Mouse (Mus musculus) neural tube, embryonic 10.5 days (tissue): ENCODE data around the gene Elovl6.

Source experiments
- DNase-seq: peaks from one replicate; pipeline ENCODE4 v3.0.0-alpha.2; 2017; ENCODE audit warnings: low spot score; ENCODE audit errors: extremely low spot score

Gene Elovl6

GRCm38 (mm10) chr3:129532180-129532864, at the start of gene Elovl6:
Gene Elovl6, plus strand, starts transcription at chr3:129532355.
- DNase-seq: peak; percentile 88

GRCm38 (mm10) chr3:129488774-129489173, 43.4 kb upstream of the Elovl6 start:
- no peak for DNase-seq

GRCm38 (mm10) chr3:129494123-129494522, 38.0 kb upstream of the Elovl6 start:
- no peak for DNase-seq

- DNase-seq: no peak
Measured at GRCm38 (mm10) chr3:129494731-129495130, 37.4 kb upstream of the Elovl6 start.

GRCm38 (mm10) chr3:129503781-129504180, 28.4 kb upstream of the Elovl6 start:
- DNase-seq: no peak

GRCm38 (mm10) chr3:129504928-129505327, 27.2 kb upstream of the Elovl6 start:
- DNase-seq: no peak

- DNase-seq: no peak
Measured at GRCm38 (mm10) chr3:129507736-129508135, 24.4 kb upstream of the Elovl6 start.

- DNase-seq: no peak
Measured at GRCm38 (mm10) chr3:129508571-129508970, 23.6 kb upstream of the Elovl6 start.

- DNase-seq: no peak
Measured at GRCm38 (mm10) chr3:129509725-129510124, 22.4 kb upstream of the Elovl6 start.

GRCm38 (mm10) chr3:129515863-129516436, 16.2 kb upstream of the Elovl6 start:
- no peak for DNase-seq

- DNase-seq: no peak
Measured at GRCm38 (mm10) chr3:129520499-129520898, 11.7 kb upstream of the Elovl6 start.

GRCm38 (mm10) chr3:129523456-129524143, 8.6 kb upstream of the Elovl6 start:
- DNase-seq: no peak

GRCm38 (mm10) chr3:129527046-129527445, 5.1 kb upstream of the Elovl6 start:
- DNase-seq: no peak

- DNase-seq: no peak
Measured at GRCm38 (mm10) chr3:129529311-129529710, 2.8 kb upstream of the Elovl6 start.

GRCm38 (mm10) chr3:129530461-129530860, 1.7 kb upstream of the Elovl6 start:
- DNase-seq: no peak

- peak; percentile 73 for DNase-seq
Measured at GRCm38 (mm10) chr3:129532865-129533742, 949 bp downstream of the Elovl6 start.

- peak; percentile 85 for DNase-seq
Measured at GRCm38 (mm10) chr3:129533743-129534530, 1.8 kb downstream of the Elovl6 start.

GRCm38 (mm10) chr3:129535444-129535843, 3.3 kb downstream of the Elovl6 start:
- peak; percentile 22 for DNase-seq

GRCm38 (mm10) chr3:129536109-129536508, 4.0 kb downstream of the Elovl6 start:
- peak; percentile 81 for DNase-seq

- DNase-seq: no peak
Measured at GRCm38 (mm10) chr3:129537954-129538353, 5.8 kb downstream of the Elovl6 start.

GRCm38 (mm10) chr3:129540882-129541281, 8.7 kb downstream of the Elovl6 start:
- no peak for DNase-seq
